Mouse (Mus musculus) urinary bladder, postnatal 10 days (tissue): ENCODE measurements around the gene Tor1aip1.

ENCODE experiments used
- DNase-seq: peaks from one replicate; pipeline ENCODE4 v3.0.0; 2022; ENCODE audit warnings: low spot score

The Tor1aip1 gene

DNA sequence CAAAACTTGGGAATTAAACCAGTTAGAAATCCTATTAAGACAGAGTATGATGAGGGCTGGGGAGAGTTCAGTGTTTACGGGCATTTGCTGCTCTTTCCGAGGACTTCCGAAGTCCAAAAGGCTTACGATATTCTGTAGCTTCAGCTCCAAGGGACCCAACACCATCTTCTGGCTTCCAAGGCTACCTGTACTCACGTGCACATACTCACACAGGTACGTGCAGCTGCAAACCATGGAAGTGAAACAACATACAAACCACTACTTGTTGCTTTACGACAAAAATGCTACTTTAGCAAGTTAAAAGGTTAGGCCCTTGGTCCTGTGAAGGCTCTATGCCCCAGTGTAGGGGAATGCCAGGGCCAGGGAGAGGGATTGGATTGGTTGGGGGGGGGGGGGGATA is 2.4 kb downstream of the Tor1aip1 start:
- DNase-seq, result no peak

DNA sequence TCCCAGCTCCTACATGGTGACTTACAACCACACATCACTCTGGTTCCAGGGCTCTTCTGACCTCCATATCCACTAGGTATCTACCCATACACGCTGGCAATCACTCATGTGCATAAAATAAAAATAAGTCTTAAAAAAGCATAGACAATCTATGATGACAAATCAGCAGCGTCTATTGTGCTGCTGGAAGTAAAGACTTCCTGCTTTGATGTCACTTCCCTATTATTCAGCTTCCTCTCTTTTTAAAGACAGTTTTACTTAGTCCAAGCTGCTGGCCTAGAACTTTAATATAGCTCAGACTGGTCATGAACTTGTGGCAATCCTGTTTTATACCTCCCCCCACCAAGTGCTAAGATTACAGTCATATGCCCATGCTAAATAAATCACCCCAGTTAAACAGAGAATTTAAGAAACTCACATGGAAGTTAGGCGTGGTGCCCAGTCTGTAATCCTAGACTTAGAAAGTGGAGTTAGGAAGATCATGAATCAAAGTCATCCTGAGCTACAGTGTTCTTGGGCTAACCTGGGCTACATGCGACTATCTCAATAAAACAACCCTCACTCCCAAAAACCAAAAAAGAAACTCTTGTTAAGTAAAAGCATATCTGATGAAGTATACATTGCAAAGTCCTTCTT is 7.8 kb downstream of the Tor1aip1 start:
- no peak for DNase-seq

GRCm38 (mm10) chr1:156027849-156028248 is 8.4 kb downstream of the Tor1aip1 start:
- no peak for DNase-seq

DNA sequence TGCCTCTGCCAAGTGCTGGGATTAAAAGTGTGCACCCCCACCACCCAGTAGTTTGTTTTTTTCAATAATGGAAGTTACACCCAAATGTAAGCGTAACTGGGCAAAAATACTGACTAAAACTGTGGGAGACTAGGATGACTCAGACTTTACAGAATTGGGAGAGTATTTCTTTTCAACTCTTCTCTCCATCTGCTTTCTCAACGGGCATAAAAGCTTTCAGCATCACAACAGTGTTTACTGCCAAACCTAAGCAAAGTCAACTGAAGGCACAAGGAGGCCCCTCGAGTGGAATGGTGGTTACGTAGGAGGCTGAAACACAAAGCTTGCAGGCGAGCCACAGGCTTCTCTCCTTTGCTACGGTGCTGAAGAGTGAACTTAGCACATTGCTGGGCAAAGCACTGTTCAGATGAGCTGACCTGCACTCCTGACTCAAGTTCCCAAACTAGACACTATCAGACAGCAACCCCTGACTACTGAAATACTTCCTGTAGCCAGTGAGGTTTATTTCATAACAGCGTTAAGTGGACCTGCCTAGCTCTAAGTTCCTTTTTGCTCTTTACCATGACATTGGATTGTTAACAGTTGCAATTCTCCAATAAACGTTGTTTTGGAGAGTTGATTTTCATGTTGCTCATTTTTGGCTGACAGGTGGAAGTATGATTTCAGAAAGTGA is 11.3 kb downstream of the Tor1aip1 start:
- no peak for DNase-seq

DNA sequence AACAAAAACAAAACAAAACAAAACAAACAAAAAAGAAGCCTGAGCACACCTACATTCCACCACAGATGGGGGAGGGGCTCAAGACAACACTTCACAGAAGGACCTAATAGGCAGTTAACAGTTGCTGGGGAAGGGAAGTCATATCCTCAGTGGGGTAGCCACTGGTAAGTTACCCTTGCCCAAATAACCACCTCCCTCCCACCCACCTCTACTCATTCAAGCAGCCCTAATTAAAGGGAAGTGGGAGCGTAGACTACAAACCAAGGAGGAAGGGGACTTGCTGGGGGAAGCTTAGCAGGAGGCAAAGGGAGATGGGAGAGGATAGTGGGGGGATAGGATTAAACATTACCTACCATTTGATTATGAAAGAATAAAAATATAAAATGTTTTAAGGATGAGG is 15.9 kb downstream of the Tor1aip1 start:
- no peak for DNase-seq

DNA sequence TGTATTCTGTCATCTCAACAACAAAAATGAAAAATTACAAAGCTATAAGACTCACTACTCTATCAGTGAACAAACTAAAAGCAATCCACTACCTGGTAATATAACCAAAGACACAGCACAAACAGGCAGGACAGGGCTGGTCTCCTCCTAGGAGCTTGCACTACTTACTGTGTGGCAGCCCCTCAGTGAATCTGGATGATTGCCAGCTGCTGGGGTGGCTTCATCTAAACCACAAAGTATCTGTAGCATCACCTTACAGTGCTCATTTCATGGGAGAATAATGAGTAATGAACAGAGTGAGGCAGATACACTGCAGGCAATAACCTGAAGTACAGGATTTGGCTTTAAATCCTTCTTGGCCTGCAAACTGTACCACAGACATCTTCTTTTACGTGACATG is 16.5 kb downstream of the Tor1aip1 start:
- DNase-seq, result no peak

- DNase-seq, result no peak
Observed at GRCm38 (mm10) chr1:156009003-156009402, 27.3 kb downstream of the Tor1aip1 start.

GRCm38 (mm10) chr1:156005906-156006305 is 30.4 kb downstream of the Tor1aip1 start:
- DNase-seq, result no peak

DNA sequence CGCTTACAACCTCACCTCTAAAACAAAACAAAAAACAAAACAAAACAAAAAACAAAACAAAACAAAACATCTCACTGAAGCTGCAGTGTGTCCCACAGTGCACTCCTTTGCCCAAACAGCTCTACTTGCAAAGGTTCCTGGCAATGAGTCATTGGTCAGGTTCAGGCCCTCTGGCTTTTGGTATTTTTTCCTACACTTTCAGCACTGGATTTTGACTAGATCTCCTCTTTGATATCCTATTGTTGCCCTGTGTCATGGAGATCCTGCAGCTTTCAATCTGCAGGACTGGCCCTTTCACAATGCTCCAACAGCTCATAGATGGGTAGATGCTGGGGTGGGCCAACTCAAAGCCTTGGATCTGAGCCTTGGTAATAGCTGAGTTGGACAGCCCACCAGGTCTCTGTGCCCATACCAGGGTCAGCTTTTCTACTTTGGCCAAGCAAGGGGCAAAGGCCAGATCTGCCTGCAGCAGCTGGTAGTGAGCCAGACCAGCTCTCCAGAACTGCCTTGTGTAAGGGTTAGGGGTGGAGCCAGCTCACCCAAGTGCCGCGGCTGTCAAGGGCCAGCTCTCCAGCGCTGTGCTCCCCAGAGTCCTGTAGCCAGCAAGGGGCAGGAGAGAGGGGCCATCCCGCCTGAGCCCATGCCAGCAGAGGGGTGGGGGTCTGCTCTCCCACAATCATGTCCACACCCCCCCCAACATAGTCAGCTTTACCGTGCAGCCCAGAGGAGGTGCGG is 32.9 kb downstream of the Tor1aip1 start:
- no peak for DNase-seq

DNA sequence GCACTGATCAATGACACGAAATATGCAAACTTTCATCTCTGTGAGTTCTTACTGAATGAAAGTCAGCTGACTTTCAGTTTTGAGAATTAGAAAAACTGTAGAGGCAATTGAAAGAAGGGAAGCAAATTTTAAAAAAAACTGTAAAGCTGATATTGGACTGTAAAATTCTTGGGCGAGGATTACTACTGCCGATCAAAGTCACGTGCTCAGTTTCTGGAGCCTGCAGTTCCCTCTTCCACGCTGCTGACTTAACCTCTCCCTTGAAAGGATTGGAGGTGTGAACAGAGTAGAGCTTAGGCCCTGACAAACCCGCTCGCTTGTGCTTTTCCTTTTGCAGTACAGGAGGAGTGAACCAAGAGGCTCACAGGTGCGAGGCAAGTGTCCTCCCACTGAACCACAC is 33.9 kb downstream of the Tor1aip1 start:
- DNase-seq, result no peak

GRCm38 (mm10) chr1:155995612-155996011 is 40.7 kb downstream of the Tor1aip1 start:
- DNase-seq, result no peak

DNA sequence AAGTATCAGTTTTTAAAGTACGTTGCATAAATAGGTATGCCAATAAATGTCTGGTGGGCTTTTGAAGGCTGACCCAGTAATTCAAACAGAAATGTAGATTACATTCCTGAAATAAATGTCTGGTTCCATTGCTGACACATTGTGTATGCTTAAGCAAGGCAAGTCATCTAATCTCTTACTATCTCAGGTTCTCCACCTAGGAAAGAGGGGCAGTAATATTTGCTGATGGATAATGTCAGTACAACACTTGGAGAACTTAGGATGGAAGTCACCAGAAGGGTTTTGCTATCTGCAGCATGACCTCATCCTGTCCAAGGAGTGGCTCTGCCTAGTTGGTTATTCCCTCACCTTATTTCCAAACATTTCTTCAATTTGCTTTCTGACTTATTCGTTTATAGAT is 41.8 kb downstream of the Tor1aip1 start:
- DNase-seq, result no peak

DNA sequence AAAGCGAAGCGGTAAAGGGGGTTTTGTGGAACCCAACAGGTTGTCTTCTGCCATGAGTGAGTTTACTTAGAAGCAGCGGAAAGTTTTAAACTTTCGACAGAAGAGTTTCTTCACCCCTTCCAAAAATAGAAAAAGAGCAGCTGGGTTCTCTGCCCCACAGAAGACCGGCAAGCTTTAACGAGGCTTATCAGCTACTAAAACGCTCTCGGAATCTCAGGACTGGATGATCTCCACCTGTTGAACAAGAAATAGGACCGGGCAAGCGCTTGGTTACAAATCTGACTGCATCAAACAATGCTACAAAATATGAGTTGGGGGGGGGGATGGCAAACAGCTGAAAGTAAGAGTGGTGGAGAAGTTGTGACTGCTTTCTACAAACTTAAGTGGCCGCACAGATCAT is 45.9 kb downstream of the Tor1aip1 start:
- DNase-seq, result no peak

DNA sequence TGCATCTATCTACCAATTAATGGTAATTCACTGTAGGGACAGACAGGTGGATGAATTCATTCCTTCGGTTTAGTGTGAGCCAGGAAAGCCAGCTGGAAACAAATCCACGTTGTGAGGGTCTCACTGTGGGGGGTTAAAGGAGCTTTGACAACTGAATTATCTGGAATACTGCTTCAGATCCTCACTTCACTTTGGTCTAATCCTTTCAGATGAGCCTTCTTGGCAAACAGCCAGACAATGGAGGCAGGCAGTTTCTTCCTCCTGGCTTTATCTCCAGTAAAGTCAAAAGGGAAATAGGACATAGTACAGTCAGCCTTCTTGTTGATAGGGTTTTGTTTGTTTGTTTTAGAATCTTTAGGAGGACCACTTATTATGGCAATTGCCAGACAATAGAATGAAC is 46.9 kb downstream of the Tor1aip1 start:
- no peak for DNase-seq

DNA sequence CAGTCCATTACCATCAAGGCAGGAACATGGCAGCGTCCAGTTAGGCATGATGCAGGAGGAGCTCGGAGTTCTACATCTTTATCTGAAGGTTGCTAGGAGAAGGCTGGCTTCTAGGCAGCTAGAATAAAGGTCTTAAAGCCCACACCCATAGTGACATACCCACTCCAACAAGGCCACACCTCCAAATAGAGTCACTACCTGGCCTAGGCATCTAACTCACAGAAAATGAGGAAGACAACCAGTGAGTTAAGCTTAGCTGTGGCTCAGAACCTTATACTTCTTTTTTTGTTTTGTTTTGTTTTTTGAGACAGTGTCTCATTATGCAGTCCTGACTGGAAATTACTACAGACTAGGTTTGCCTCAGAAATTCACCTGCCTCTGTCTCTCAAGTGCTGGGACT is 48.7 kb downstream of the Tor1aip1 start:
- no peak for DNase-seq

GRCm38 (mm10) chr1:155974931-155975330 is 61.3 kb downstream of the Tor1aip1 start:
- DNase-seq, result no peak

DNA sequence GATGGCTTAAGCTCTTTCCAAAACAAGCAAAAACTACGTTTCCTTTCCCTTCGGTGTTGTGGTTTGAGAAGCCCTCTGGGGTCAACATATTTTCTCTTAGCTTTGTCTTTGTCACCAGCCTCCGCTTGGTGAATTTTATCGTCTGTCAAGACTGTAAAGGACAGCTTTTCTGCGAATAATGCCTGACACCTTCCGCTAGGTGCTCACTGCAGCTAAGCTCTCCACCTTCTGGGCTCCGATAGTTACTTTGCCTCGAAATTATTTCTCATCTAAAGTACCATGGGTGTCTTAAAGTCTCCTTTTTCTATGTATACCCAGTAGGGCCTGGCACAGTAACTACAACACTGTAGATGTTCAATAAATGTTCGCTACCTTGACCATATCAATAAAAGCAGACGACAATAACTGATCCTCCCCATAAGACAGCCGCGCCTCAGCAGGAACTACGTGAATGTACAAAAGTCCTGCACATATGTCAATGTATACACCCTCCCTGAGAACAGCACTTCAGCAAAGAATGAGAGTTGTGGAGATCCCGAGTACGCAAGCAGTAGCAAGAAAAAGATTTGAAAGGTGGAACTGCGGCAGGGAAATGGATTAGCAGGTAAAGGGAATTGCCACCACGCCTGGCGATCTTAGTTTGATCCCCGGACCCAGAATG is 62.4 kb downstream of the Tor1aip1 start:
- no peak for DNase-seq

DNA sequence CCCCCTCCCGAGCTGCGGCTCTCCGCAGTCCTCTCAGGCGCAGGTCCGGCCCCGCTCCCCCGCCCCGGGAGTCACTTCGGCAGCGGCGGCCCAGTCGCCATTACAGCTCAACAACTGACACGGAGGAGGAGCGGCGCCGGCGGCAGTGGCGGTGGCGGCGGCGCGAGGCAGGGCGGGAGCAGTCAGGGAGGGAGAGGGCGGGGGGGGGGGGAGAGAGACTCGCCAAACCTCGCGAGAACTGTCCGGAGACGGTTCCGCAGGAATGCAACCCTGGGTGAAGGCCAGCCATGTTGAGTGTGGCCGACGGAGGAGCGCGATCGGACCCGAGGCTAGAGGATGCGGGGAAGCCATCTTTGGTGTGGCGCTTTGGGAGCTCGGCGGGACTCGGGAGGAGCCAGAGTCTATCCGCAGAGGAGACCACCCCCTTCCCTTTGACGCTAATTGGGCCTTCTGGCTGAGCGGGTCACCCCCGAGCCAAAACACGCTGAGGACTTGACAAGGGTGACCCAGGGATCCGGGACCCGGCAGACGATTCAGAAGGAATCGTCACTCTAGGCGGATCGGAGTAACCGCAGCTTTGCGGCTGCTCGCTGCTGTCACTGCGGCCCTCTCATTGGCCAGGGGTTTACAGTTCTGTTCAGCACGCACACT is 63.1 kb downstream of the Tor1aip1 start, which contains the start of gene Cep350:
TSS of gene Cep350 (minus strand) at position 188 of the 651 bp plus-strand sequence.
- peak; percentile 77 for DNase-seq

GRCm38 (mm10) chr1:155972146-155973067 is 63.9 kb downstream of the Tor1aip1 start:
- DNase-seq, result peak; percentile 10
